Mouse (Mus musculus) neural tube, embryonic 13.5 days (tissue): Measurements from ENCODE around the gene Thg1l. TPM values are rescaled to one million over a fixed set of nuclear protein-coding genes. Genes with fewer than 3 reads are reported as not detected.

ENCODE experiments used
- ATAC-seq: fragments of 200-750 bp; cut with Nextera tagmentation; 2 replicates; pipeline ENCODE4 v1.8.0; 2017; ENCODE audit warnings: low read depth, mild to moderate bottlenecking, moderate TSS enrichment, moderate library complexity
- H3K27ac ChIP-seq: fragments of 300-500 bp; sonication (generic); replicated peaks from 2 replicates; pipeline ENCODE4 v1.5.1; 2015; ENCODE audit warnings: moderate library complexity, mild to moderate bottlenecking, inconsistent platforms
- H3K27me3 ChIP-seq: fragments of 300-500 bp; sonication (generic); 2 replicates; pipeline ENCODE4 v1.6.1; 2015; ENCODE audit warnings: mild to moderate bottlenecking, inconsistent platforms
- H3K36me3 ChIP-seq: fragments of 300-500 bp; sonication (generic); 2 replicates; pipeline ENCODE4 v1.6.1; 2015; ENCODE audit warnings: mild to moderate bottlenecking, inconsistent platforms
- H3K4me1 ChIP-seq: fragments of 300-500 bp; sonication (generic); replicated peaks from 2 replicates; pipeline ENCODE4 v1.6.1; 2015; ENCODE audit warnings: inconsistent platforms
- H3K4me2 ChIP-seq: fragments of 300-500 bp; sonication (generic); 2 replicates; pipeline ENCODE4 v1.6.1; 2015; ENCODE audit warnings: inconsistent platforms, mild to moderate bottlenecking, moderate library complexity
- H3K4me3 ChIP-seq: fragments of 300-500 bp; sonication (generic); 2 replicates; pipeline ENCODE4 v1.5.1; 2015; ENCODE audit warnings: mild to moderate bottlenecking, inconsistent platforms
- H3K9ac ChIP-seq: fragments of 300-500 bp; sonication (generic); 2 replicates; pipeline ENCODE4 v1.6.1; 2015; ENCODE audit warnings: moderate library complexity, mild to moderate bottlenecking, inconsistent platforms
- H3K9me3 ChIP-seq: fragments of 300-500 bp; sonication (generic); 2 replicates; pipeline ENCODE4 v1.6.1; 2016; ENCODE audit warnings: inconsistent platforms
- WGBS: fragments of 180-500 bp; shearing (Covaris S2); methylation state at CpG from one replicate; pipeline ENCODE4 v1.1.7; 2015; 5-methylcytosine and 5-hydroxymethylcytosine counted together
- polyA plus RNA-seq: library from polyadenylated mRNA; unstranded; fragments of >200 nt; fragmentation: Nextera tagmentation; extraction: Ambion mirVana; gene quantifications from 2 replicates; pipeline ENCODE4 v1.2.1, GENCODE M21; 2015

Thg1l gene
- polyA plus RNA-seq = 10.0 and 10.7 TPM in 2 replicates

GRCm38 (mm10) chr11:45955127-45955627 is at the start of gene Thg1l:
Thg1l (minus strand) TSS chr11:45955494.
- WGBS = under 1% methylated on average over 32 of the region's 32 CpGs
- H3K27ac ChIP-seq = peak within 1 kb of the TSS; percentile 79
- peak within 1 kb of the TSS; percentile 70 for H3K9ac ChIP-seq
- peak within 1 kb of the TSS; percentile 60 for H3K4me2 ChIP-seq
- H3K36me3 ChIP-seq = peaks cover 28% of the 10 kb centered on the region
- H3K9me3 ChIP-seq = no peaks in the 10 kb centered on the region
- peak; percentile 99 for ATAC-seq
- H3K4me3 ChIP-seq = peak within 1 kb of the TSS; percentile 65
- H3K27me3 ChIP-seq = no peaks in the 10 kb centered on the region
- peaks cover 6% of the 10 kb centered on the region for H3K4me1 ChIP-seq

DNA sequence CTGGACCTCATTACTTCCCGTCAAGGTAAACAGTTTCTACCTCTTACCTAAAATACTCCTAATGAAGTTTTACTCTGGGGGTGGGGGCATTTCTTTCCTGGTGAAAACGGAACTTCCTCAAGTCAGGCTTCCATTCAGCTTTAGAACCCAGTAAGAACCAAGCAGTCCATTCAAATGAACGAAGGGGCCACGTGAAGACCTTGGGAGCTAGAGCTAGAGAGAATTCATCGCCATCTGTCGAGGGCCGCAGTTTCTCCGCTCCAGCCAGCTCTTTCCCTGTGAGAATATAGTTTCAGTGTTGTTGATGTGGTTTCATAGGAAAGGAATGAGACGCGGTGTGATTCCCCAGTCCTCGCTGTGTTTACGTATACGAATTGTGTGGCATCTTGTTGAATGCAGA is 36.8 kb upstream of the Thg1l start:
- H3K4me1 ChIP-seq = 0 out of 2 replicates have a peak, but pooled peaks cover 4% of the 10 kb centered on the region
- 52% methylated on average over 13 of the region's 13 CpGs for WGBS
- H3K9me3 ChIP-seq = no peaks in the 10 kb centered on the region
- no peak overlapping the region for H3K4me3 ChIP-seq
- H3K27me3 ChIP-seq = no peaks in the 10 kb centered on the region
- H3K27ac ChIP-seq = no peak overlapping the region
- H3K4me2 ChIP-seq = peak overlapping the region; percentile 48
- no peaks in the 10 kb centered on the region for H3K36me3 ChIP-seq
- no peak overlapping the region for H3K9ac ChIP-seq
- ATAC-seq = no peak

DNA sequence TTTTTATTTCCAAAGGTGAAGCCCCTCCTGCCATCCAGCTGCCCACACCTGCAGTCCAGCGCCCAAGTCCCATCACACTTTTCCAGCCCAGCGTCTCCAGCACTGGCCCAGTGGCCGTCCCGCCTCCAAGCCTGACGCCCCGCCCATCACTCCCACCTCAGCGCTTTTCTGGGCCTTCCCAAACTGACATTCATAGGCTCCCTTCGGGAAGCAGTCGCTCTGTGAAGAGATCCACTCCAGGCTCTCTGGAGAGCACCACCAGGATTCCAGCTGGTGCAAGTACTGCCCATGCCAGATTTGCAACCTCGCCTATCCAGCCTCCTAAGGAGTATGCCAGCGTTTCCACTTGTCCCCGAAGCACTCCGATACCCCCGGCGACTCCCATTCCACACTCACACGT is 36.3 kb upstream of the Thg1l start:
- Histone ChIP-seq H3K27ac (no peak overlapping the region), H3K4me1 (0 out of 2 replicates have a peak, but pooled peaks cover 4% of the 10 kb centered on the region), H3K4me2 (peak overlapping the region; percentile 48), H3K4me3 (peak overlapping the region; percentile 13), H3K36me3 (no peaks in the 10 kb centered on the region), H3K27me3 (no peaks in the 10 kb centered on the region), H3K9me3 (no peaks in the 10 kb centered on the region), H3K9ac (no peak overlapping the region)
- 8% methylated on average over 16 of the region's 16 CpGs for WGBS
- ATAC-seq = no peak

GRCm38 (mm10) chr11:45980893-45981253 is 25.6 kb upstream of the Thg1l start:
- Histone ChIP-seq H3K9me3 (no peaks in the 10 kb centered on the region), H3K36me3 (no peaks in the 10 kb centered on the region), H3K4me2 (peak overlapping the region; percentile 67), H3K27ac (peak overlapping the region; percentile 75), H3K4me3 (peak overlapping the region; percentile 59), H3K4me1 (peaks cover 6% of the 10 kb centered on the region), H3K27me3 (peaks cover 3% of the 10 kb centered on the region; the same call in 1 of the 2 replicates), H3K9ac (peak overlapping the region; percentile 83)
- WGBS = 41% methylated on average over 19 of the region's 19 CpGs
- ATAC-seq = peak; percentile 16; the same call in 1 of the 2 replicates

- Histone ChIP-seq H3K4me2 (peak within 1 kb of the TSS; percentile 67), H3K4me3 (peak within 1 kb of the TSS; percentile 59), H3K27me3 (peaks cover 3% of the 10 kb centered on the region; the same call in 1 of the 2 replicates), H3K36me3 (no peaks in the 10 kb centered on the region), H3K9ac (peak within 1 kb of the TSS; percentile 83), H3K4me1 (peaks cover 6% of the 10 kb centered on the region), H3K27ac (peak within 1 kb of the TSS; percentile 75), H3K9me3 (no peaks in the 10 kb centered on the region)
- WGBS = 7% methylated on average over 78 of the region's 115 CpGs
- peak; percentile 99 for ATAC-seq
These were observed 24.9 kb upstream of the Thg1l start, which contains the start of gene Sox30 for GRCm38 (mm10) chr11:45979946-45980892. Sox30 (plus strand) TSS chr11:45980310.

DNA sequence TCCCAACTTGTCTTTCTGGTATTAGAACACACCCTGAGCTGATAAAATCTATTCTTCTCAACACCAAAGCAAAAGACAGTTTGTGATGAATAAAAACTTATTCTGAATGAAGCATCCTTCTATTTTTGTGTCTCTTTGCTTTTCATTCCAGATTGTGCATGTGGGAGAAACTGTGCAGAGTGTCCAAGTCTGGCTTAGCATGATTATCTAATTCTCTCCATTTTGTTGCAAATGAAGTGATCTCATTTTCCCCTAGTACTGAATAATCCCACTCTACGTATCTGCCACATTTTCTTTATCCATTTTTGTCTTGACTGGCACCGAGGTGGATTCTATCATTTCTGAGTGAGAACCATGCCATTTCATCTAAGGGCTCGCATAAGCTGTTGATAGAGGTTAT is 20.8 kb upstream of the Thg1l start:
- H3K4me1 ChIP-seq = peaks cover 4% of the 10 kb centered on the region
- H3K27ac ChIP-seq = no peak overlapping the region
- no peaks in the 10 kb centered on the region for H3K36me3 ChIP-seq
- 85% methylated on average over 3 of the region's 3 CpGs for WGBS
- no peaks in the 10 kb centered on the region for H3K9me3 ChIP-seq
- H3K4me2 ChIP-seq = no peak overlapping the region
- ATAC-seq = no peak
- no peak overlapping the region for H3K4me3 ChIP-seq
- no peak overlapping the region for H3K9ac ChIP-seq
- H3K27me3 ChIP-seq = 0 out of 2 replicates have a peak, but pooled peaks cover 3% of the 10 kb centered on the region

DNA sequence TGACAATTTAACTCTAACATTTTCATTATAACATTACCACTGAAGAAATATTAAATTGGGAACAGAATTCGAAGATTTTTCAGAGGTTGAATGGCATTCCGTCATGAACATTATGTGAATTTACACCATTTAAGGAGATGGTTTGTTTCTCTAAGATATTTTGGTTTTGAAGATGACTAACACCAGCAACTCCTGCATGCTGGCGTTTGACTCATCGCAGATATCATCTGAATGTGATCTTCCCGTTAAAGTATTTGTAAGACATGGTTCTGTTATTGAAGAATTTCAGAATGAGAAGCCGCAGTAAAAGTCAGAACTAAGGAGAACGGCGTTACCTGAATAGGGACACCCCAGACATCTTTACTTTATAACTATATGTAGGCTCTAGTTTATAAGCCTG is 19.2 kb upstream of the Thg1l start:
- H3K9me3 ChIP-seq = no peaks in the 10 kb centered on the region
- 0 out of 2 replicates have a peak, but pooled peaks cover 3% of the 10 kb centered on the region for H3K27me3 ChIP-seq
- H3K9ac ChIP-seq = no peak overlapping the region
- no peaks in the 10 kb centered on the region for H3K36me3 ChIP-seq
- no peak overlapping the region for H3K27ac ChIP-seq
- H3K4me1 ChIP-seq = no peaks in the 10 kb centered on the region
- WGBS = 92% methylated on average over 8 of the region's 8 CpGs
- no peak for ATAC-seq
- no peak overlapping the region for H3K4me3 ChIP-seq
- H3K4me2 ChIP-seq = no peak overlapping the region

DNA sequence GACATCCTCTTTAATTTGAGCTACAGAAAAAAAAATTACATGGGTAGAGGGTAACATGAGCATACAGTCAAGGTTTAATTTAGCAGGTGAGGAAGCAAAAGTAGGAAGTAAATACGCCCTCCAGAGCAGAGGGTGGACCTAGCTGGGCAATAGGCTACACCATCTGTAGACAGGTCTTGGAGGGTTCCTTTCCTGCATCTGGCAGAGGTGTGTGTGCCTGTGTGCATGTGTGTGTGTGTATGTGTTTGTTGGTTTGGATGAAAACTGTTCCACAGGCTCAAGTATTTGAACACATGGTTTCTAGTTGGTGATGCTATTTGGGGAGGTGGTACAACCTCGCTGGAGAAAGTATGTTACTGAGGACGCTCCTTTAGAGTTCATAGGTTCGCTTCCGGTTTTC is 18.3 kb upstream of the Thg1l start:
- Histone ChIP-seq H3K27ac (no peak overlapping the region), H3K4me3 (no peak overlapping the region), H3K36me3 (no peaks in the 10 kb centered on the region), H3K4me2 (no peak overlapping the region), H3K9ac (no peak overlapping the region), H3K4me1 (no peaks in the 10 kb centered on the region), H3K27me3 (no peaks in the 10 kb centered on the region), H3K9me3 (no peaks in the 10 kb centered on the region)
- 83% methylated on average over 5 of the region's 5 CpGs for WGBS
- ATAC-seq = no peak

- H3K9me3 ChIP-seq = no peaks in the 10 kb centered on the region
- ATAC-seq = no peak
- H3K4me3 ChIP-seq = no peak overlapping the region
- no peaks in the 10 kb centered on the region for H3K27me3 ChIP-seq
- no peak overlapping the region for H3K4me2 ChIP-seq
- 86% methylated on average over 3 of the region's 3 CpGs for WGBS
- H3K36me3 ChIP-seq = no peaks in the 10 kb centered on the region
- no peak overlapping the region for H3K9ac ChIP-seq
- no peak overlapping the region for H3K27ac ChIP-seq
- H3K4me1 ChIP-seq = no peaks in the 10 kb centered on the region
These were observed 13.2 kb upstream of the Thg1l start for GRCm38 (mm10) chr11:45968466-45968865.

DNA sequence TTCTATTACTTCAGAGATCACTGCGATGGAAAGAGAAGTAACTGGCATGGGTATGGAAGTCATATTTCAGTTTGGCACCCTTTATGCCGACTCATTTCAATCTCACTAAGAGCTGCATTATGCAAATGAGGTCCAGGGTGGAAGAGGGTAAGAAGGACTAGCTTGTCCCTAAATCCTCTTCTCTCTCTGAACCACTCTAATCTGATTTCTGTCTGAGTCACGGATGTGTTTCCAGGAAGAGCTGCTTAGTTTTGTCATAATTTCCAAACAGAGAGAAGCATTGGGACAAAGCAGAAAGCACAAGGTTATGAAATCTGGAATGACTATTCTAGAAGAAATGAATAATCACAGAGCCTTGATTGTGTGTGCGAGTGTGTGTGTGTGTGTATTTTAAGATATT is 11.6 kb upstream of the Thg1l start:
- no peak overlapping the region for H3K4me3 ChIP-seq
- H3K36me3 ChIP-seq = no peaks in the 10 kb centered on the region
- no peaks in the 10 kb centered on the region for H3K27me3 ChIP-seq
- no peaks in the 10 kb centered on the region for H3K4me1 ChIP-seq
- no peak overlapping the region for H3K4me2 ChIP-seq
- 88% methylated on average over 4 of the region's 4 CpGs for WGBS
- no peaks in the 10 kb centered on the region for H3K9me3 ChIP-seq
- H3K27ac ChIP-seq = no peak overlapping the region
- no peak for ATAC-seq
- H3K9ac ChIP-seq = no peak overlapping the region

DNA sequence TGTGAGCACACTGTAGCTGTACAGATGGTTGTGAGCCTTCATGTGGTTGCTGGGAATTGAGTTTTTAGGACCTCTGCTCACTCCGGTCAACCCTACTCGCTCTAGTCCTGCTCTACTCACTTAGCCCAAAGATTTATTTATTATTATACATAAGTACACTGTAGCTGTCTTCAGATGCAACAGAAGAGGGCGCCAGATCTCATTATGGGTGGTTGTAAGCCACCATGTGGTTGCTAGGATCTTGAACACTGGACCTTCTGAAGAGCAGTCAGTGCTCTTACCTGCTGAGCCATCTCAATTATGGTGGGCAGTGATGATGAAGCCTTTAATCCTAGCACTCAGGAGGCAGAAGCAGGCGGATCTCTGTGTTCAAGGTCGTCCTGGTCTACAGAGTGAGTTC is 4.7 kb upstream of the Thg1l start:
- WGBS = 87% methylated on average over 5 of the region's 5 CpGs
- H3K9me3 ChIP-seq = no peaks in the 10 kb centered on the region
- no peak overlapping the region for H3K4me3 ChIP-seq
- H3K36me3 ChIP-seq = no peaks in the 10 kb centered on the region
- no peak for ATAC-seq
- no peak overlapping the region for H3K27ac ChIP-seq
- H3K9ac ChIP-seq = no peak overlapping the region
- no peak overlapping the region for H3K4me2 ChIP-seq
- no peaks in the 10 kb centered on the region for H3K27me3 ChIP-seq
- H3K4me1 ChIP-seq = no peaks in the 10 kb centered on the region

DNA sequence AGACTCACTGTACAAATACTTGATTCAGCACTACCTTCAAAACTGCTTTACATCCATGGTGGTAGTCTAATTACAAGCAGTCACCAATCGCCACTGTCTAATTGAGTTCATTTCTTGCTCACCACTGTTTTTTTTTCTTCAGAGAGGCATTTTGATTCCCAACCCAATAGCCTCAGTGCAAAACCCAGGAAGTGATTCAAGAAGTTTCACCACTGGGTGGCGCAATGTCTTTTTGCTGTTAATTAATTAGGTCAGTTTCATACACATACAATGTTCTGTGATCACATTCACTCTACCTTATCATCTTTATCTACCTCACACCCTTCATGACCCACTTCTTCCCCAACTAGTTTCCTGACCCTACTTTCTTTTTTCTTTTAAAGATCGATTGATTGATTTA is 4.3 kb upstream of the Thg1l start:
- no peak overlapping the region for H3K27ac ChIP-seq
- no peak for ATAC-seq
- no peaks in the 10 kb centered on the region for H3K36me3 ChIP-seq
- no peak overlapping the region for H3K9ac ChIP-seq
- no peak overlapping the region for H3K4me2 ChIP-seq
- no peaks in the 10 kb centered on the region for H3K9me3 ChIP-seq
- H3K4me3 ChIP-seq = no peak overlapping the region
- WGBS = 80% methylated on average over 3 of the region's 3 CpGs
- no peaks in the 10 kb centered on the region for H3K27me3 ChIP-seq
- peaks cover 3% of the 10 kb centered on the region for H3K4me1 ChIP-seq
